Mouse (Mus musculus) lung, adult 18-20 months (tissue): Measurements from ENCODE around the gene Rasgef1b.
"Not testable (repeated sequence)": the region's sequence is repeated elsewhere in the genome, so short reads cannot be mapped to it uniquely, and the experiment has no call there.

Source experiments
- DNase-seq, 2 experiments: peaks; one replicate each; pipeline ENCODE4 v3.0.0; 2022; ENCODE audit warnings: mixed read lengths in 2 of 2

Gene Rasgef1b

GRCm38 (mm10) chr5:99238150-99238549, 490.7 kb downstream of the Rasgef1b start:
- DNase-seq = peak in 1 of 2 experiments; percentile 51

GRCm38 (mm10) chr5:99236888-99237752, 491.7 kb downstream of the Rasgef1b start:
- DNase-seq = peak in 1 of 2 experiments; percentile 53

- peak; percentile 65 to 72 for DNase-seq
These were observed 492.4 kb downstream of the Rasgef1b start for GRCm38 (mm10) chr5:99236431-99236830.

GRCm38 (mm10) chr5:99234275-99234674, 494.6 kb downstream of the Rasgef1b start:
- DNase-seq = no peak

- no peak for DNase-seq
These were observed 495.7 kb downstream of the Rasgef1b start for GRCm38 (mm10) chr5:99233176-99233575.

- DNase-seq = no peak
These were observed 496.5 kb downstream of the Rasgef1b start for GRCm38 (mm10) chr5:99232410-99232809.

- DNase-seq = no peak
These were observed 498.4 kb downstream of the Rasgef1b start for GRCm38 (mm10) chr5:99230476-99230875.

- DNase-seq = no peak
These were observed 501.5 kb downstream of the Rasgef1b start for GRCm38 (mm10) chr5:99227361-99227760.

GRCm38 (mm10) chr5:99224571-99225011, 504.3 kb downstream of the Rasgef1b start:
- no peak for DNase-seq

GRCm38 (mm10) chr5:99223869-99224498, 504.9 kb downstream of the Rasgef1b start:
- no peak for DNase-seq

GRCm38 (mm10) chr5:99218385-99218784, 510.5 kb downstream of the Rasgef1b start:
- no peak for DNase-seq

- not testable (repeated sequence) for DNase-seq
These were observed 512.2 kb downstream of the Rasgef1b start for GRCm38 (mm10) chr5:99216588-99217152.

- no peak for DNase-seq
These were observed 513.4 kb downstream of the Rasgef1b start for GRCm38 (mm10) chr5:99215207-99216157.

GRCm38 (mm10) chr5:99214400-99214799, 514.5 kb downstream of the Rasgef1b start:
- DNase-seq = peak; percentile 37 to 44

GRCm38 (mm10) chr5:99213211-99213610, 515.7 kb downstream of the Rasgef1b start:
- DNase-seq = no peak

GRCm38 (mm10) chr5:99203475-99203874, 525.4 kb downstream of the Rasgef1b start:
- peak in 1 of 2 experiments; percentile 11 for DNase-seq

- DNase-seq = peak; percentile 50 to 55
These were observed 526.6 kb downstream of the Rasgef1b start for GRCm38 (mm10) chr5:99202074-99202837.

GRCm38 (mm10) chr5:99195436-99195835, 533.4 kb downstream of the Rasgef1b start:
- no peak for DNase-seq

GRCm38 (mm10) chr5:99190941-99191800, 537.7 kb downstream of the Rasgef1b start:
- DNase-seq = peak in 1 of 2 experiments; percentile 11

- DNase-seq = no peak
These were observed 545.2 kb downstream of the Rasgef1b start for GRCm38 (mm10) chr5:99183637-99184036.
